Mouse (Mus musculus): ENCODE data around the gene Gltp.

The Gltp gene

DNA sequence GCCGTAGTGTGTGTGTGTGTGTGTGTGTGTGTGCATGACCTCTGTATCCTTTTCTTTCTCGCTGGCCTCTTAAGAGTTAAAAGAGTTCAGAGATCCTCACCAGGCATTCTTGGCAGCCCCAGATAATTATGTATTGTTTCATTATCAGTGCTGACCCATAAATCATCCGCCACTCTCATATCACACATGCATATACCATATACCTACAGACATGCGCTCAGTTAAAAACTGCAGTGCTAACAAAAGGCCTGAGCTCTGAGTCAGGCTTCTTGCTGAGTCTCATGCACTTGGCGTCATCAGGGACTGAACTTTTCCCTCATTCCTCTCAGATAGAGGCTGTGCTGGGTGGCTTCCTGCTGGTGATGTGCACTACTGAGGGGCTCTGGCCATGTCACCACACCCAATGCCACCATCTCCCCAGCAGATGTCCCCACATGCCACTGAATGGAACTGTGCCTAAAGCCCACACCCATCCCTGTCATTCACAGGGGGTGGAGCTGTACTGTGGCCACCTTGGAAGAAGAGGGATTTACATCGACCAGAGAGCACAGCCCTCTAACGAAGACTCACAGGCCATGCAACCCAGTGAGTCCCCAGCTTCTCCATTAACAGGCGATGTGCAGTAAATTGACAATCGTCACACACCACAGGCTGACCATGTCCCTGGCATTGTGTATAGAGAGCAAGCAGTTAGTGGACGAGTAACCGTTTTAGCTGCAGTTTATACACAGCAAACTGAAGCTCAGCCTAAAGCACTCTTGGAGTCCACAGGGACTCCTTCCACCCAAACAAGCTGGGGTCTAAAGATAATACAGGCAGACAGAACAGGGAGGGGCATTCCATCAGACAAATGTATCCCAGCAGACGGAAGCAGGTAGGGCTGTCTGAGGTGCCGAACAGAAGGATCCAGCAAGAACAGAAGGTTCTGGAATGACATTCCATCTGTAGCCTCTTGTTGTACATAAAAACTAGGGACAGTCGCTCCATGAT lies 11.9 kb upstream of the Gltp start:
- peak; percentile 37 for DNase-seq (ENCODE audit: low spot score)

DNA sequence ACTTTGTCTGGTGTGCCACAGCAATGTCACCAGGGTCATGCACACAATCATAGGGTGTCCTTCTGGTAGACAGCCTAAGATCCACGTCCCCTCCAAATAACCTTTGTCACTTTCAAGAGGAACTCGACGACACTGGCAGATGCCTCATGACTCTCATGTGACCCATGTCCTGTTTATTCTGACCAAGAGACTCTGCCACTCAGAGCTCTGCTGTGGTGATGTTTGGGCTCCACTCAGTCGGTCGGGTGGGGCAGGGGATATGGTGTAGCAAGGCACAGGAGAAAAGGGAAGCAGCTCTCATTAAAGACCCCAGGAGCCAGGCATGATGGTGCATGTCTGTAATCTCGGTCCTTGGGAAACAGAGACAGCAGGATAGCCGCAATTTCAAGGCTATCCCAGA lies 8.2 kb upstream of the Gltp start:
- peak; percentile 60 for DNase-seq (ENCODE audit: low spot score)

DNA sequence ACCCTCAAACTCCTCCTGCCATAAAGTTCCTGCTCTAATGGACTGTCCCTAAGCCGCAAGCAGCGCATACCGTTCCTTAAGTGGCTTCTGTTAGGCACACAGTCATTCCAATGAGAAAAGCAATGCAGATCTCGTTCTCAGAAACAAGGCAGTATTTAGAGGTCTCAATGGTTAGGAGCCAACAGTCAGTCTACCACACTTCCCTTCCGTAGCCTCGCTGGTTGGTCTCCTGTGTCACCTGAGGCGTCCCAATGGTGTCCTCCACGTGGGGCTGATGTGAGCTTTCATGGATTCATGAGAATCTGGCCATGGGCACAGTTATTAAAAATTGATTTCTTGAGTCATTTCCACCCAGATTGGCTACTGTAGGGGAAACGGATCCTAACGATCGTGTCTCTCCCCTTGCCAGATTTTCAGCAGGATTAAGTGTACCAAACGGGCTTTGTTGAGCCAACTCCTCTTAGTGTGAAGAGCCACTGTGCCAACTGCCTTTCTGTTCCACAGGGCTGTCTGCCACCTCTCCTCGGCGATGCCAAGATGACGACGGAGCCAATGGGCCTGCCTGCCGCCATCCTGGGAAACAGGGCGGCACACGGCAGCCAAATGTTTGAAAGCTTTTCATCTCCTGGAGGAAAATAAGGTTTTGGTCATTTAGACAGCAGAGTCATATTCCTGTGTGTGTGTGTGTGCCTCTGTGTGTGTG lies 7.4 kb upstream of the Gltp start:
- no peak for DNase-seq (ENCODE audit: low spot score)

DNA sequence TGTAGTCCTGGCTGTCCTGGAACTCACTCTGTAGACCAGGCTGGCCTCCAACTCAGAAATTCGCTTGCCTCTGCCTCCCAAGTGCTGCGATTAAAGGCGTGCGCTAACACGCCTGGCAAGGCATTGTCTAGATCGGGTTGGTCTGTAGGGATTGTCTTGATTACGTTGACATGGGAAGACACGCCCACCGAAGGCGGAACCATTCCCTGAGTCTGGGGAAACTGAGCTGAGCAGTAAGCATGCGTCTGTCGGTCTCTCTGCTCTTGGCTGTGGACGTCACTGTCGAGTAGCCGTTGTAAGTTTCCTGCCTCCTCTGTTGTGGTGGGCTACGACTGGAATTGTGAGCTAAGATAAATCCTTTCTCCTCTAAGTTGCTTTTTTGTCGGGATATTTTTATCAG lies 6.2 kb upstream of the Gltp start:
- DNase-seq (ENCODE audit: low spot score) = no peak

DNA sequence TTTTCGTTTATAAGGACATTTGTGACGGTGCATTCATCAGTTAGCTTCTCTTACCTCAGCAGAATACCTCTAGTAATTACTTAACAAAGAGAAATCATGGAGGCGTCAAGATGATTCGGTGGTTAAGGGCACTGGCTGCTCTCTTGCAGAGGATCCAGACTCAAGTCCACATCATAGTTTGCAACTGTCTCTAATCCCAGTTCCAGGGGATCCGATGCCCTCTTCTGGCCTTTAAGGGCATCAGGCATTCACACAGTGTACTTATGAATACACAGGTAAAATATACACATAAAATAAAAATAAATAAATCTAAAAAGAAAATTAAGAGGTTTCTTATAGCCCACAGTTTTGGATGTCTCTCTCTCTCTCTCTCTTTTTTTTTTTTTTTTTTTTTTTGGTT lies 5.0 kb upstream of the Gltp start:
- no peak for DNase-seq (ENCODE audit: low spot score)

DNA sequence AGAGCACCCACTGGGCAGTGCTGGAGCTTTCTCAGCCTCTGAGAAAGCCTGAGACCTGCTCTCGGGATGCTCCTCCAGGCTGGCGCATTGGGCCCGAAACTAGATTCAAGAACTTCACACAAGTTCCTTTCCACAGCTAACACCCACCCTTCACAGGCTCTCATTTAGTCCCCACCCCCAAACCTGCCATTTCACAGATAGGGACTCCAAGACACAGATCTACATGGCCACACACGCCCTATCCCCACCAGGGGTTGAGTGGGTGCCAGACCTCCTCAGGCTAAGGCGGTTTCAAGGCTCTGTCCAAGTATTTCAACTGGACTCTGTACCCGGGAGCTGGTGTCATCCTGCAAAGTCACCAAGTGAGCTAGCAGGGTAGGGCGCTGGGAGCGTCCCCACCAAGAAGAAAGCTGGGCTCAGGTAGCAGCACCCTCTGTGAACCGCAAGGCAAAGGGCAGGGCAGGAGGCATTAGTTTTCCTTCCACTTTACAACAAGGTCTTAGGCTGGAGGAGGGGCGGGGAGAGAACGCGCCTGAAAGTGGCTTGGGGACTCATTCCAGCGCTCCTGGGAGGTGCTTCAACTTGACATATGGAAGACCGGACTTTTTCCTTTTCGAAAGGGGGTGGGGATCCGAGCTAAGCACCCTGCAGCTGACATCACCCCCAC lies 951 bp downstream of the Gltp start:
- DNase-seq (ENCODE audit: low spot score) = peak; percentile 63

DNA sequence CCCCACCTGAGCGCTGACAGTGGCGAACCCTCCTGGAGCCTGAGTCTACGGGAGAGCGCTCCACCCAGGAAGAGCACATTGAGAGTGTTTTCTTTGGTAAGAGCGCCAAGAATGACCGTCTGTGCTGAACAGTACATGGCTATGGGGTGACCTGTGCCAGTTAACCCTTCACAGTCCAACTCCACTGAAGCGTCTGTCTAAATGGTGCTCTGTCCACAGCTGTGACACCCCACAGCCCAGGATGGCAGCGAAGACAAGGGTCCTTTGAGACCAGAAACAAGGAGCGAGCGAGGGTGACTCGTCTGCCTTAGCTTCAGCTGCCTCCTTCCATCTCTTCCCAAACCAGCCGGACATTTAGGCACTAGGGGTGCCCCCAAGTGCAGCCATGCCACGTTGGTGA lies 2.1 kb downstream of the Gltp start:
- DNase-seq (ENCODE audit: low spot score) = no peak

DNA sequence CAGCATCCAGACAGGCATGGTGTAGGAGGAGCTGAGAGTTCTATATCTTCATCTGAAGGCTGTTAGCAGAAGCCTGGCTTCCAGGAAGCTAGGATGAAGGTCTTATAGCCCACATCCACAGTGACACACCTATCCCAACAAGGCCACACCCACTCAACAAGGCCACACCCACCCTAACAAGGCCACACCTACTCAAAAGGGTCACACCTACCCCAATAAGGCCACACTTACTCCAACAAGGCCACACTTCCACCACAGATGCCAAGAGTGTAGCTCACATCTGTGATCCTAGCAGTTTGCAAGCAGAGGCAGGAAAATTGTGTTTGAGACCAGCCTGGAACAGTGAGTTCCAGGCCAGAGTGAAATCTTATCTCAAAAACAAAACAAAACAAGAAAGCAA lies 2.9 kb downstream of the Gltp start:
- DNase-seq (ENCODE audit: low spot score) = no peak

DNA sequence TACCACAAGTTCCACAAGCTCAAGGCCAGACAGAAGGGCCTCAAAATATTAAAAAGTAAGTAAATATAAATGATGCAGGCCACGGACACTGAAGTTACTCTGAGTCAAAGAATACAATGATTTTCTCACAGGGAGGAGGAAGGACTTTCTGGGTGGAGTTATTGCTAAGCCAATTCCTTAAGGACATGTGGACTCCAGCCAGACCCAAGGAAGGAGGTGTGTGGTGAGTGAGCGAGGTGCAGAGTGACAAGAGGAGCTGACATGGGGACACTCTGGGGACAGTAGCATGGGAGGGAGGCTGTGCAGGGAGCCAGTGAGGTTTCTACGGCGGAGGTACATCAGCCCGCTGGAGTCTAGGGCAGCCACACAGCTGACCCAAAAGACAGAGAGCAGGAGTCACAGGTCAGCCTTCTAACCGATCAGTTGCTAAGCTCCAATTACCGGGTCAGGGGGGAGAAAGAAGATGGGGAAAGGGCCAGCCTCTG lies 4.0 kb downstream of the Gltp start:
- DNase-seq (ENCODE audit: low spot score) = no peak

DNA sequence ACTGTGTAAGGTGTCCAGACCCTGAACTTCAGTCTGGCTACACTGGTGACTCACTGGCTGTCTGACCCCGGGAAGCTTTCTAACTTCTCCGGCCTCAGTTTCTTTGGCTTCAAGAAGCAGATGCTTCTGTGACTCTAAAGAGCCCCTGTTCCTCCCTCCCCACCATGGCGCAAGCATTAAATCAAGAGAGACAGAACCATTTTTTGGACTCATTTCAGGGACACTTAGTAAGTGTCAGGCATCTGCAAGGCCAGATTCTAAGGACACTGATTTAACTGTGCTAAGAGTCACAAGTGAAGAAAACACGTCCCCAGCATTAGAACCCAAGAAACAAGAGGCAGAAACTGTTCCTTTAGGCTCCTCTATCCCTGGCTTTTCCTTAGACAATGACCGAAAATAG lies 4.8 kb downstream of the Gltp start:
- no peak for DNase-seq (ENCODE audit: low spot score)

DNA sequence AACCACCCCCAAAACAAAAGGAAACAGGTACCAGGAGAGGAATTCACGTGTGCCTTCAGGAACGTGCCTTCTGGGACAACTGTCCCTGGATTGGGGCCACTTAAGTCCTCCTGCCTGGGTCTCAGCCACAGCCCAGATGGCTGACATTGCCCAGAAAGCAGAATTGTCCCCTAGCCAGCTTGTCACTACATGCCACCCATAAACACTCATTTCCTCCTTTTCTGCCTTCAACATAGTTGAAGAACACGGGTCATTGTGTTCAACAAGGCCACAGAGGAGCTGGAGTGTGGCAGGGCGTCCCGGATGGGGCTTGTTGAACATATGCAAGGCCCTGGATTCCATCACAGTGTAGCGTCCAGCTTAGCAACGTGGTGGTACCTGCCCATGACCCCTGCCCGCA lies 9.1 kb downstream of the Gltp start:
- no peak for DNase-seq (ENCODE audit: low spot score)

DNA sequence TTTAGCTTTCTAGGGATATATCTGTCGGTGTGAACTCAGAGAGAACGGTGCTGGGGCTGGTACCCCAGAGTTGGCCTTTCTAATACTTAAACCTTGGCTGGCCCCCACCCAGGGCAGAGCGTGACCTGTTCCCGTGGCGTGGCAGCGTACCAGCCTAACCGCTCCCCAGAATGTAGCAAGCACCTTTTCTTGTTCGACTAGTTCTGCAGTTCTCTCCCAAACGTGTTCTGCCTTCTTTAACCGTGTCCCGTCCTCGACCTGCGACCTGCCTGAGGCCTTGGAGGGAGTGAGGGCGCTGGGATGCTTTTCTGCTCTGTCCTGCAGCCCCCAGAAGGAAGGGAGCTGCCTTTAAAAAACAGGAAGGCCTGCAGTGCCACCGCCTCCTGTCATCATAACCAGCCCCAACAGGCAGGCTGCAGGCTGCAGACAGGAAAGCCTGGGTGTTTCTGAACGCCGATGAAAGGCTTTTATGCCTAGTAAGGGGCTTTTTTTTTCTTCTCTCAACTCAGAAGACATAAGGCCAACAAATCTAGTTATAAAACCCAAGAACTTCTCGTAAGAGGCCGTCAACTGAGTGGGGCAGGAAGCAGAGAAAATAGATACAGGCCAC lies 10.0 kb downstream of the Gltp start:
- no peak for DNase-seq (ENCODE audit: low spot score)

DNA sequence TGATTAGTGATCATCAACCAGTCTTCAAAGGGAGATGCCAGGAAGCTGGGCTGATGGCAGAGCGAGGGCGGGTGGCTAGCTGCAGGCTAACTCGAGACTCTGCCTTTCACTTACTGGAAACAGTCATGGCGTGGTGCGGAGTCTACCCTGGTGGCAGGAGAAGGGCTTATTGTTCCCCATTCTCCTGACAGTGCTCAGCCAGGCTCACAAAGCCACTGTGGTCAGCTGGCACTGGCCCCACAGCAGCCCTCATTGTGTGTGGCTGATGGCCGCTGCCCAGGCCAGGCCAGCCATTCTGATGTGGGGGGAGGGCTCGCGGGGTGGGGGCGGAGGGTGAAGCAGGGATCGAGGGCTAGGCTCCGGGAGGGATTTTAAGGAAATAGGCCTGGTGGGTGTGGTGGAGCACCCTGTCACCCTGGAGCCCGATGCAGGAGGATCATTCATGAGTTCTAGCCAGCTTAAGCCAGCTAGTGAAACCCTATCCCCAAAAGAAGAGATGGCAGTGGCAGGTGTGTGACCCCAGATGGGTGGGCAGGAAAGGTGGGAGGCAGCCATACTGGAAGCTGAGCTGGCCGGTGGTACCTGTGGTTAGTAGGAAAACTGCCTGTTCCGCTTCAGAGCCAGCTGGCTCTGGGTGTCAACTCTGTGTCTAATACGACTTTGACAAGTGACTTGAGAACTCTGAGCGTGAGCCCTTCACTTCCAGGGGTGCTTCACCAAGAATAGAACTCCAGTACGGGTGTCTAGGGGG lies 10.8 kb downstream of the Gltp start:
- no peak for DNase-seq (ENCODE audit: low spot score)

DNA sequence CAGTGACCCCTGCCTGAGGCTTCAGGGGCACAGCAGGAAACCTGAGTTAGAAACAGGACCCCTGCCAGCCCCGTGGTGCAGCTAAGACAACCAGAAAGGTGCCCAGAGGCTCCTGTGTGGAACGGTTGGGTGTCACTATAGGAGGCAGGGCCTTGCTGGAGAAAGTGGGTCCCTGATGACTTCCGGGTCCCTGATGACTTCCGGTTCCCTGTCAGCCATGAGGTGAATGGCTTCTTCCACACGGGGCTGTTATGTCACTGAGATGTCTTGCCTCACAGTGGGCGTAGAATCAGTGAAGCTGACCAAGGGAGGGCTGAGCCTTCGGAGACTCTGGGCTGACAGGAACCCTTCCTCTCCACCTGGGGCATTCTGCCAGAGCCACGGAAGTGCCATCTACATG lies 16.2 kb downstream of the Gltp start:
- DNase-seq (ENCODE audit: low spot score) = no peak

DNA sequence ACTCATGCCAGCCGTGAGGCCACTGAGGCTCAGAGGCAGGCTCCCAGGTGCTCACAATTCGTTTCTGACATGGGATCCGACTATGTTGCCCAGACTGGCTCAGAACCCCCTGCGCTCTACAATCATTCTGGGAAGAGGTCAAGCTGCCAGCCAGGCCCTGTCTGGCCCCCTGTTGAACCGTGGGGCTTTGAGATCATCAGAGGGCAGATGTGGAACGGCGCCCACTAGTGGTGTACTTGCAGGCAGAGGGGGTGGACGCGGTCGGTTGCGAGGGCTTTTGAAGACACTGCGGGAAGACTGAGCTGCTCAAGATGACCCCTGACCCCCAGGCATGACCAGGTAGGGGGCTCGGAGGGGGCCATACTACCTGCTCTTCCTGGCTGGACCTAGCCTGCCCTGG lies 17.7 kb downstream of the Gltp start:
- DNase-seq (ENCODE audit: low spot score) = no peak

DNA sequence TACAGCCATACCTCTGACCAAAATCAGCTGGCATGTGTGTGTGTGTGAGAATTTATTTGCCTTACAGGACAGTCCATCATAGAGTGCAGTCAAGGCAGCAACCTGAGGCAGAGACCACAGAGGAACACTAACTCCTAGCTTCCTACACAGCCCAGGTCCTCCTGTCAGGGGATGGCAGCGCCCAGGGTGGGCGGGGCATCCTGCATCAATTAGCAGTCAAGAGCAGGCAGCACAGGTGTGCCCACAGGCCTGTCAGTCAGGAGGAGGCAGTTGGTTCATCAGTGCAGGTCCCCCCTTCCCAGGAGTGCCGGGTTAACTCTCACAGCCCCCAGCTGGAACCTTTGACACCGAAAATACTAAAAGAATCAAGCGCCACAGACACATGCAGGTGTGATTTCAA lies 21.8 kb downstream of the Gltp start:
- no peak for DNase-seq (ENCODE audit: low spot score)

DNA sequence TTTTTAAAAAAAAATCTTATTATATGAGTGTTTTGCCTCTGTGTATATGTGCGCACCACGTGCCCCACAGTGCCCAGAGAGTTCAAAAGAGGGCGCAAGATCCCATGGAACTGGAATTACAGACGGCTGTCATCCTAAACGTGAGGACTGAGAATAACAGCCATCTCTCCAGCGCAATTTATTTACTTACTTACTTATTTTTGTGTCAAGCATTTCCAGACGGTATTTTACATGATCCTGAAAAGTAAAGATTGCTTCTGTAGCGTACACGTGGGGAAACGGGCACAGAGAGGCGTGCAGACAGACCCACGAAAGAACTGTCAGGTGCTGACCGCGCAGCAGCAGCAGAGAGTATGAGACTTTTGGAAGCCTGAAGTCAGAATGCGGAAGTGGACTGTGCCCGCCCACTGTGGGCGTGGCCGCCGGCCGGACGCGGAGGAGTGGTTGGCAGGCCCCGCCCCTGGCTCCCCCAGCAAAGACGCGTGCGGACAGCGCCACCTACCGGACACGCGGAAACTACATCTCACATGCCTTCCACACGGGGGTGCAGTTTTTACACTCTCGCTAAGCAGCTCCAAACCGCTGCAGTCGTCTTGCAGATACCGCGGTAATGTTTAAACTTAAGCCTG lies 23.4 kb downstream of the Gltp start:
- DNase-seq (ENCODE audit: low spot score) = peak; percentile 98

DNA sequence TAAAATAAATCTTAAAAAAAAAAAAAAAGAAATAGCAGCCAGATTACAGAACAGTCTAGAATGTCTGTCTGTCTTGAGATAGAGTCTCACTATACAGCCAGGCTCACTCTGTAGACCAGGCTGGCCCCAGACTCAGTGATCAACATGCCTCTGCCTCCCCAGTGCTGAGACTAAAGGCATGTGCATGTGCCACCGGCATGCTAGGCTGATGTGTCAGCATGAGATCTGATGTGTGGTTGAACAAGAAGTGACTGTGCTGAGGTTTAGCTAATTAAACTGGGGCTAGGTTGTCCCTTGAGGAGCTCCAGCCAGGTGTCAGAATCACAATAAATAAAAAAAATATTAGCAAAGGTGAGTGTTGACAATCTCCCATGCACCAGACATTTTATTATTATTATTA lies 24.1 kb downstream of the Gltp start:
- DNase-seq (ENCODE audit: low spot score) = no peak

DNA sequence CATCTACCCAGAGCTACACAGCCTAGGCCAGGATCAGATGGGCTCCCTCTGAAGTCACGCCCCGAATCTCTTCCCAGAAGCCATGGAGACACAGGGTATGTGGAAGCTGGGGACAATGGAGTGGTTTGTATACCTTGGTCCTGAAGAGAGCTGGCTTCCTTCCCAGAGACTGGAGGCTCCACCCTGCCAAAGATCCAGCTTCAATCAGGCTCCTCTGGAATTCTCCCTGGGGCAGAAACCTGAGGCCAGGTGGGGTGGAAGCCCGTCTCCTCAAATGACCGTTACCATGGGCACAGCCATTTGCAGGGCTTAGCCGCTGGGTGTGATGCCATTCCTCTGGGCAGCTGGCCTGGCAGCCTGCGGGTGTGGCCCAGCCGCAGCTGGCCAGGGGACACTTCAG lies 26.0 kb downstream of the Gltp start:
- no peak for DNase-seq (ENCODE audit: low spot score)

DNA sequence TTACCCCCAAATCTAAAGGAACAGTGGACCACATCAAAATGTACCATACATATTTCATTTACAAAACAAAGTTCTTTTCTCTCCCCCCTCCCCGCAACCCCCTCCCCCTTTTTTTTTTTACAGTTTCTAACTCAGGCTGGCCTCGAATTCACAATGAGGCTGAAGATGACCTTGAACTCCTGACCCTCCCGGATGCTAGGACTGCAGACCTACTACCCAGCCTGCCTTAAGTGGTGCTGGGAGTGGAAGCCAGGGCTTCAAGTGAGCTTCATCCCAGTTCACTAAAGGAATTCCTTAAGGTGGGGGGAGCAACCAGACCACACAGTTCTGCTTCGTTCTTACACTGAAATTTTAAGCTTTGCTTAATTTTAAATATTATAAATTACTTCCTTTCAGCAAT lies 26.6 kb downstream of the Gltp start:
- DNase-seq (ENCODE audit: low spot score) = no peak

DNA sequence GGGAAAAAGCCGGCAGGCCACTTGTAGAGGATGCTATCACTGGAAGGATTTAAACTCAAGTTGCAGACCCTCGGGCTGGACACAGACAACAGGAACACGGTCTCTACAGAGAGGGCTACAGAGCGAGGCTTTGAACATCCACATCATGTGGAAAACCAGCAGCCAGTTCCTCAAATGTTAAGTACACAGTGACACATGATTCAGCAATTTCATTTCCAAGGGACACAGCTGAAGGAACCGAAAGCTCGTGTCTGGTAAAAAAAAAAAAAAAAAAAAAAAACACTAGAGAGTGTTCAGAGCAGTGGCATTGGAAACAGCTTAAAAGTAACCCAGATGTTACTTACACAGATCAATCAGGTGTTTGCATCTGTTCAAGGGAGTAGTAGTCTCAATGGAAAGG lies 29.8 kb downstream of the Gltp start:
- DNase-seq (ENCODE audit: low spot score) = no peak

Data from yolk sac, embryonic 10.5 days (tissue).